Mouse (Mus musculus) neural tube, embryonic 11.5 days (tissue): ENCODE data around the gene Stab2. TPM values are rescaled to one million over a fixed set of nuclear protein-coding genes. Genes with fewer than 3 reads are reported as not detected.

Experiments used
- ATAC-seq: fragments of 200-750 bp; cut with Nextera tagmentation; 2 replicates; pipeline ENCODE4 v1.8.0; 2017; ENCODE audit warnings: moderate number of reproducible peaks, mild to moderate bottlenecking, moderate TSS enrichment, moderate library complexity; ENCODE audit not compliant: insufficient read depth, low FRiP score, low TSS enrichment
- DNase-seq: peaks from one replicate; pipeline ENCODE4 v3.0.0-alpha.2; 2015; ENCODE audit warnings: low spot score
- H3K27ac ChIP-seq: fragments of 300-500 bp; sonication (generic); 2 replicates; pipeline ENCODE4 v1.5.1; 2014; ENCODE audit warnings: low read depth, mild to moderate bottlenecking, low read length
- H3K27me3 ChIP-seq: fragments of 300-500 bp; sonication (generic); 2 replicates; pipeline ENCODE4 v1.6.1; 2014; ENCODE audit warnings: mild to moderate bottlenecking, low read length, mixed read lengths; ENCODE audit not compliant: control insufficient read depth, insufficient read depth
- H3K36me3 ChIP-seq: fragments of 300-500 bp; sonication (generic); 2 replicates; pipeline ENCODE4 v1.6.1; 2014; ENCODE audit warnings: mild to moderate bottlenecking, low read length, moderate library complexity, mixed read lengths; ENCODE audit not compliant: control insufficient read depth, insufficient read depth
- H3K4me1 ChIP-seq: fragments of 300-500 bp; sonication (generic); 2 replicates; pipeline ENCODE4 v1.6.1; 2014; ENCODE audit warnings: low read length, mixed read lengths; ENCODE audit not compliant: control insufficient read depth, insufficient read depth
- H3K4me2 ChIP-seq: fragments of 300-500 bp; sonication (generic); 2 replicates; pipeline ENCODE4 v1.6.1; 2014; ENCODE audit warnings: low read depth, mild to moderate bottlenecking, moderate library complexity
- H3K4me3 ChIP-seq: fragments of 300-500 bp; sonication (generic); 2 replicates; pipeline ENCODE4 v1.5.1; 2014; ENCODE audit warnings: low read depth, low read length
- H3K9ac ChIP-seq: fragments of 300-500 bp; sonication (generic); 2 replicates; pipeline ENCODE4 v1.6.1; 2014; ENCODE audit warnings: mild to moderate bottlenecking, low read length
- H3K9me3 ChIP-seq: fragments of 300-500 bp; sonication (generic); 2 replicates; pipeline ENCODE4 v1.6.1; 2016; ENCODE audit warnings: low read length; ENCODE audit not compliant: control insufficient read depth
- WGBS: fragments of 180-500 bp; shearing (Covaris S2); extraction: QIAGEN DNeasy Blood & Tissue Kit; methylation state at CpG from one replicate; pipeline ENCODE4 v1.1.7; 2014; 5-methylcytosine and 5-hydroxymethylcytosine counted together
- polyA plus RNA-seq: library from polyadenylated mRNA; unstranded; fragments of >200 nt; fragmentation: Nextera tagmentation; extraction: Ambion mirVana; gene quantifications from 2 replicates; pipeline ENCODE4 v1.2.1, GENCODE M21; 2014

Stab2 gene
- polyA plus RNA-seq, 1 experiment from 2014 or later: 0.41 TPM

- H3K27me3 ChIP-seq: no peaks in the 10 kb centered on the region
- no peak overlapping the region for H3K27ac ChIP-seq
- no peak overlapping the region for H3K9ac ChIP-seq
- H3K4me2 ChIP-seq: no peak overlapping the region
- no peaks in the 10 kb centered on the region for H3K4me1 ChIP-seq
- DNase-seq (no peak), ATAC-seq (no peak)
- H3K36me3 ChIP-seq: no peaks in the 10 kb centered on the region
- H3K4me3 ChIP-seq: no peak overlapping the region
- no peaks in the 10 kb centered on the region for H3K9me3 ChIP-seq
- WGBS: 97% methylated on average over 1 of the region's 1 CpGs
Measured at GRCm38 (mm10) chr10:86891066-86891465, 116.8 kb downstream of the Stab2 start.

GRCm38 (mm10) chr10:86890166-86890930 is 117.5 kb downstream of the Stab2 start:
- ATAC-seq (no peak), DNase-seq (no peak)
- Histone ChIP-seq H3K4me2 (no peak overlapping the region), H3K4me3 (no peak overlapping the region), H3K27ac (no peak overlapping the region), H3K4me1 (no peaks in the 10 kb centered on the region), H3K36me3 (no peaks in the 10 kb centered on the region), H3K27me3 (no peaks in the 10 kb centered on the region), H3K9me3 (no peaks in the 10 kb centered on the region), H3K9ac (no peak overlapping the region)
- 90% methylated on average over 14 of the region's 14 CpGs for WGBS

GRCm38 (mm10) chr10:86889440-86889839 is 118.4 kb downstream of the Stab2 start:
- DNase-seq (no peak), ATAC-seq (no peak)
- Histone ChIP-seq H3K4me2 (no peak overlapping the region), H3K4me1 (no peaks in the 10 kb centered on the region), H3K4me3 (no peak overlapping the region), H3K9me3 (no peaks in the 10 kb centered on the region), H3K9ac (no peak overlapping the region), H3K27ac (no peak overlapping the region), H3K27me3 (no peaks in the 10 kb centered on the region), H3K36me3 (no peaks in the 10 kb centered on the region)

- no peak overlapping the region for H3K4me2 ChIP-seq
- no peak for ATAC-seq
- no peak for DNase-seq
- H3K9ac ChIP-seq: no peak overlapping the region
- 98% methylated on average over 1 of the region's 1 CpGs for WGBS
- H3K27me3 ChIP-seq: no peaks in the 10 kb centered on the region
- no peak overlapping the region for H3K27ac ChIP-seq
- H3K4me3 ChIP-seq: no peak overlapping the region
- no peaks in the 10 kb centered on the region for H3K9me3 ChIP-seq
- H3K4me1 ChIP-seq: no peaks in the 10 kb centered on the region
- no peaks in the 10 kb centered on the region for H3K36me3 ChIP-seq
Measured at GRCm38 (mm10) chr10:86886434-86886833, 121.4 kb downstream of the Stab2 start.

GRCm38 (mm10) chr10:86881448-86881847 is 126.4 kb downstream of the Stab2 start:
- Histone ChIP-seq H3K27me3 (no peaks in the 10 kb centered on the region), H3K4me3 (no peak overlapping the region), H3K9me3 (no peaks in the 10 kb centered on the region), H3K4me1 (no peaks in the 10 kb centered on the region), H3K27ac (no peak overlapping the region), H3K9ac (no peak overlapping the region), H3K36me3 (no peaks in the 10 kb centered on the region), H3K4me2 (no peak overlapping the region)
- DNase-seq (no peak), ATAC-seq (no peak)

- no peak overlapping the region for H3K4me2 ChIP-seq
- H3K9me3 ChIP-seq: no peaks in the 10 kb centered on the region
- DNase-seq: no peak
- H3K27ac ChIP-seq: no peak overlapping the region
- H3K4me3 ChIP-seq: no peak overlapping the region
- no peaks in the 10 kb centered on the region for H3K36me3 ChIP-seq
- ATAC-seq: no peak
- 56% methylated on average over 5 of the region's 5 CpGs for WGBS
- no peak overlapping the region for H3K9ac ChIP-seq
- no peaks in the 10 kb centered on the region for H3K4me1 ChIP-seq
- no peaks in the 10 kb centered on the region for H3K27me3 ChIP-seq
Measured at GRCm38 (mm10) chr10:86880071-86880806, 127.6 kb downstream of the Stab2 start.

GRCm38 (mm10) chr10:86878721-86879120 is 129.1 kb downstream of the Stab2 start:
- DNase-seq (no peak), ATAC-seq (no peak)
- Histone ChIP-seq H3K27ac (no peak overlapping the region), H3K4me3 (no peak overlapping the region), H3K9me3 (no peaks in the 10 kb centered on the region), H3K9ac (no peak overlapping the region), H3K27me3 (no peaks in the 10 kb centered on the region), H3K4me2 (no peak overlapping the region), H3K36me3 (no peaks in the 10 kb centered on the region), H3K4me1 (no peaks in the 10 kb centered on the region)
- WGBS: 79% methylated on average over 7 of the region's 7 CpGs

- Histone ChIP-seq H3K9ac (no peak overlapping the region), H3K9me3 (no peaks in the 10 kb centered on the region), H3K27ac (no peak overlapping the region), H3K27me3 (no peaks in the 10 kb centered on the region), H3K4me1 (no peaks in the 10 kb centered on the region), H3K4me2 (no peak overlapping the region), H3K4me3 (no peak overlapping the region), H3K36me3 (no peaks in the 10 kb centered on the region)
- DNase-seq (no peak), ATAC-seq (no peak)
- 73% methylated on average over 5 of the region's 5 CpGs for WGBS
Measured at GRCm38 (mm10) chr10:86872591-86872990, 135.2 kb downstream of the Stab2 start.

- no peaks in the 10 kb centered on the region for H3K9me3 ChIP-seq
- H3K27ac ChIP-seq: no peak overlapping the region
- H3K9ac ChIP-seq: no peak overlapping the region
- H3K4me3 ChIP-seq: no peak overlapping the region
- H3K36me3 ChIP-seq: no peaks in the 10 kb centered on the region
- H3K4me1 ChIP-seq: no peaks in the 10 kb centered on the region
- DNase-seq (no peak), ATAC-seq (no peak)
- WGBS: 78% methylated on average over 7 of the region's 7 CpGs
- H3K4me2 ChIP-seq: no peak overlapping the region
- no peaks in the 10 kb centered on the region for H3K27me3 ChIP-seq
Measured at GRCm38 (mm10) chr10:86872121-86872520, 135.7 kb downstream of the Stab2 start.
